Mouse (Mus musculus) kidney, adult 2 months (tissue): Measurements from ENCODE around the gene Arid4a.

Experiments
- CTCF ChIP-seq: fragments of 200-500 bp; conservative IDR thresholded peaks from 2 replicates; pipeline ENCODE4 v1.5.1; 2011; ENCODE audit warnings: low read depth, mild to moderate bottlenecking, control low read depth, low read length, moderate library complexity, mixed read lengths; ENCODE audit not compliant: insufficient read depth, insufficient read length
- POLR2A ChIP-seq: fragments of 200-500 bp; IDR thresholded peaks from one replicate; pipeline ENCODE4 v1.6.1; 2011; ENCODE audit warnings: low read depth, low read length, control low read depth

DNA sequence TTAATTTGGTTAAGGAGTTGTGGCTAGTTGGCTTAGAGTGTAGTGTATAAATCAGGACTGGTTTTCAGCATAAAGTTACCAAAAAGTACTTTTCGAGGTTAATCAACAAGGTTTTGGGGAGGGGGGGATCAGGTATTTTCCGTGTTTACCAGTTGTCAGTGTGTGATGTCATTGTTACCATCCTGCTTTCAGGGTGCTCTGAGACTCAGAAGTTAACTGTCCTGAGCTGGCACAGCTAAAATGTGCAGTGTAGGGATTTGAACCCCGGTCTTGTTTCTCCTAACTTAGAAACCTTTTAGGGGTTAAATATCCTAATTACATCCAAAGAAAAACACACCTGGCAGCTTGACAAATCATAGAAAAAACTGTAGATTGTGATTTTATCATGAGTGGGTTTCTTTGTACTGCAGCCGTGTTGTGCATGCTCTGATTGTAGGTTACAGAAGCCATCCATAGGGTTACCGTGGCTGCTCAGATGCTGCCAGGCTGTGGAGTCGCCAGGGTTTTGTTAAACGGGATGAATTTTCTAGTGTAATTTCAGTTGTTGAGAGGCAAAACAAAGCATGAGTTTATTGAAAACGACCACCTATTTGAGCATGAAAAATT lies 31.8 kb downstream of the Arid4a start:
- TF ChIP-seq POLR2A = no peak
- no peak for TF ChIP-seq CTCF
